Mouse (Mus musculus): ENCODE data around the gene Slc15a1. TPM values are rescaled to one million over a fixed set of nuclear protein-coding genes. Genes with fewer than 3 reads are reported as not detected.
A peak's percentile ranks its signal among the peaks of the same experiment; 100 is the strongest.

Slc15a1 gene
- total RNA-seq, 2 experiments from 2014 or later, result not detected

DNA sequence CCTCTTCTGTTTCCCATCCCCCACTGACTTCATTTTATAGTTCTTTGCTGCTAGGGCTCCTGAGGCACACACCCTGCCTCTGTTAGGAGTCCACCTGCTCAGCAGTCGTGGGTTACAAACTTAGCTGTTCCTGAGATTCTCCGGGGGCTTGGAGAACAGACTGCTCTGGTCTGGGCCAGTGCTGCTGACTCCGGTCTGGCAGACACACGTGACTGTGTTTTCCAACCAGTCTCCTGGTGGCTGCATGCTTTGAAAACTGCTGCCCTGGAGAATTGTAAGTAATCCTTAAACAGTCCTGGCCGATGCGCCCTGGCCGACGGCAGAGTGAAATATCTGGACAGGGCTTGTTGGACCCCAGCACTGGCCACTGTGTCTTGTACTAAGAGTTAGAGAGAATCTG lies 12.7 kb downstream of the Slc15a1 start:
- DNase-seq, result no peak

- no peak for DNase-seq
Measured at GRCm38 (mm10) chr14:121485722-121486121, 19.3 kb downstream of the Slc15a1 start.

DNA sequence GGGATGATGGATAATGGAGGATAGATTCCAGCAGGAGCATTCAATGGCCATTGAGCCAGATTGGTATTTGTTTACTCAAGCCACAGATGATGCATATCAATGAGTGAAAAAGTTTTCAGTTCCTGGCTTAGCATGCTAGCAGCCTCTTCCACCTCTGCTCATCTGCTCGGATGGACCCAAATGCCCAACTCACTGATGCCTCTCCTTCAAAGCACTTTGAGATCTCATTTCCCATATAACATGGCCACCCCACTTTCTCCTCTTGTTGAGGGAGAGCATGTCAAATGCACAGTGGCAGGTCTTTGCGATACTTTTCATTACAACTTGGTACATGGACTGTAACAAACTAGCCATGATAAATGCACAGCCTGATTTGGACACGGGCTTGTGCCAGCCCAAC lies 20.6 kb downstream of the Slc15a1 start:
- no peak for DNase-seq

GRCm38 (mm10) chr14:121482181-121482580 lies 22.9 kb downstream of the Slc15a1 start:
- DNase-seq, result peak; percentile 53 to 68

- no peak for DNase-seq
Measured at GRCm38 (mm10) chr14:121481591-121481990, 23.5 kb downstream of the Slc15a1 start.

DNA sequence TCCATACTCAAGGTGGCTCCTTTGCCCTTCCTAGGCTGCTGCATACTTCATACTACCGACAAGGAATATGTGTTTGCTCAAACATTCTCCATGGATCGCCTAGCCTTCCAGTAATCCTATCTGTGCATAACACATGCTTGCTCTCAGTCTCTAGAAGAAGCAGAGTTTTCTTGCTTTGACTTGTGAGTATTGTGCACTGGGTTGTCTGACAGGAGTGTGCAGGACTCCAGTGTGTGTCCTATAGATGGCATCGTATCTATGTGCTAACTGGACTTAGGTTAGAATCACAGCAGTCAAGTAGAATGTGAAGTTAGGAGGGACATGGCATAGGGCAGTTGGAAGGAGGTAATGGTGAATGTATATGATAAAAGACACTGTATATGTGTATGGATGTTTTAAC lies 26.0 kb downstream of the Slc15a1 start:
- DNase-seq, result no peak

DNA sequence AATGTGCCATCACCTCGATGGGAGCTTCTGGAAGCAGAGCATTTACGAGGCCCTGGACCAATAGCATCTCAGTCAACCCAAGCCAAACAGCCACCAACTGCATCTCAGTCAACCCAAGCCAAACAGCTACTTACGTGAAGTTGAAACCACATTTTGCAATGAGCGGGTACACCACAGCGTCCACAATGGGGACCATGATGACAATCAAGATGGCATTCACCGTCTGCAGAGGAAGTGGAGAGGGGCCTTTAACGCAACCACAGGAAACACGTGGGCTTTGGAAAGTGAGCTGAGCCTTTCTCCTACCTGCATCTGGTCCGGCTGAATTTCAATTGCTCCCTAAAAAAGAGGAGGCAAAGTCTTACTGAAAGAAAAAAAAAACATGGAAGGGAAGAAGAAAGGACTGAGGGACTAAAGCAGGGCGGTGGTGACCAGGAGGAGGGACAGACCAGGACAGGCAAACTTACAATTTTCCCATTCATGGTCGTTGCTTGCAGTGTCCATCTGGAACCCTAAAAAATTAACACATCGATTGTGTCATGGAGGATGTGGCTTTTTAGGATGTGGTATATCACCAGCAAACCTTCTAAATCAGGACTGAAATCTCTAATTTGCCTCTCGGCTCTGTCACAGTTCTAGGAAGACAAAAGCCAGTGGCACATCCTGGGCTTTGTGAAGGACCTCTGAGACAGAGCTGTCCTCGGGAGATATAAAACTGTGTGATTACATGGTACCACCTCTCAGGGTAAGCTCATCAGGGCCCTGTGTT lies 26.9 kb downstream of the Slc15a1 start:
- DNase-seq, result no peak

DNA sequence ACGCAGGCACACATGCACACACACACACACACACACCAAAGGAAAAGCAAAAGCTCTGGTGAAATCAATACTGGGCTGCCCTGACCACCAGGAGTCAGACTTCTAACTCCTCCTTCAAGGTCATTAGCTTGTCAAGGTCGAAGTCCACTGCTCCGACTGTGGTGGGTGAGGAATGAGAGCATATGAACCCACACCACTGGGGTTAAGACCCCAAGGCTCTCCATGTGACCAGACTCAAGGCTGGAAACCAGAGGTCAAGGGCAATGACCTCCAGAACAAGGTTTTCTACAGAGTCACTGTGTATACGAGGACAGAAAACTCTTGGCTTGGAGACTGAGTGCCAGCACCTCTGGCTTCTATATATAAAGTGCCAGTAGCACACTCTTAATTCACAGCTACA lies 31.2 kb downstream of the Slc15a1 start:
- peak in 1 of 2 experiments; percentile 10 for DNase-seq

DNA sequence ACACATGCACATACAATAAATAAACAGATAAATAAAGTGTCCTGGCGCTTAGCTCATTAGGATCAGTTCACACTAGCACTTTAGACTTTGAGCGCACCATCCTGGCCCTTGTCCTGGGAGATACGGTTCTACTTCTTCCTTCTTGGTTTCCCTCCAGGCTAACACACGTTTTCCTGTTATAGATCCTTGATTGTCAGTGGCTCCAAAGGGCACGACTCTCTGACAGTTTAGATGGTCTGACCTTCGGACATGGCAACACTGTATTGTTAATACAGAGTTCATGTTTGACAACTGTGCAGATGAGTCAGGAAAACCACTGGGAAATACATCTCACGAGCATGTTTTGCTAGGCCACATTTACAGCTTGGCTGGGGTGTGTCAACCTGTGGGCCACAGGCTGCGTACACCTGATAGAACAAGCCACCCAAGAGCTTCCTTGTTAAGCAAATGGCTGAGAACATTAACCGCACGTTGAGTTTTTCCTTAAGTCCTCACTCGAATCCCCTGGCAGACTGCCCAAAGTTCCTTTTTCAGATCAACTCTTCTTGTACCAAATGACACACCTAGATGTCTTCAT lies 33.4 kb downstream of the Slc15a1 start:
- no peak for DNase-seq

DNA sequence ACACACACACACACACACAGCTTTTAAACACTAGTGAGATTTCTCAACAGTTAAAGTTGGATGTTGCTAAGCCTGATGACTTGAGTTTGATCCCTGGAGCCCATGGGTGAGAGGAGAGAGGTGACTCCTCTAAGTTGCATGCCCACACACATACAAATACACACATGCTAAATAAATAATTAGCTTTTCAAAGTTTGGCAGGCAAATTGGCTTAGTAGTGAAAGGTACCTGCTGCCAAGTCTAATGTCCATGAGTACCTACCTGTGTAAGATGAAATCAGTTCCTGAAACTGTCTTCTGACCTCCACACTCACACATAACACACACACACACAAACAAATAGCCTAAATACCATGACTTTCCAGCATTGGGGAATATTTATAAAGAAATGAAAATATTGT lies 35.5 kb downstream of the Slc15a1 start:
- no peak for DNase-seq

GRCm38 (mm10) chr14:121467646-121468045 lies 37.4 kb downstream of the Slc15a1 start:
- DNase-seq, result no peak

GRCm38 (mm10) chr14:121466501-121466900 lies 38.6 kb downstream of the Slc15a1 start:
- DNase-seq, result peak; percentile 74 to 78

- DNase-seq, result no peak
Measured at GRCm38 (mm10) chr14:121464318-121464717, 40.7 kb downstream of the Slc15a1 start.

- no peak for DNase-seq
Measured at GRCm38 (mm10) chr14:121462756-121463155, 42.3 kb downstream of the Slc15a1 start.

GRCm38 (mm10) chr14:121460966-121461365 lies 44.1 kb downstream of the Slc15a1 start:
- DNase-seq, result no peak

GRCm38 (mm10) chr14:121458521-121458920 lies 46.5 kb downstream of the Slc15a1 start:
- DNase-seq, result no peak

- DNase-seq, result no peak
Measured at GRCm38 (mm10) chr14:121457536-121457935, 47.5 kb downstream of the Slc15a1 start.

DNA sequence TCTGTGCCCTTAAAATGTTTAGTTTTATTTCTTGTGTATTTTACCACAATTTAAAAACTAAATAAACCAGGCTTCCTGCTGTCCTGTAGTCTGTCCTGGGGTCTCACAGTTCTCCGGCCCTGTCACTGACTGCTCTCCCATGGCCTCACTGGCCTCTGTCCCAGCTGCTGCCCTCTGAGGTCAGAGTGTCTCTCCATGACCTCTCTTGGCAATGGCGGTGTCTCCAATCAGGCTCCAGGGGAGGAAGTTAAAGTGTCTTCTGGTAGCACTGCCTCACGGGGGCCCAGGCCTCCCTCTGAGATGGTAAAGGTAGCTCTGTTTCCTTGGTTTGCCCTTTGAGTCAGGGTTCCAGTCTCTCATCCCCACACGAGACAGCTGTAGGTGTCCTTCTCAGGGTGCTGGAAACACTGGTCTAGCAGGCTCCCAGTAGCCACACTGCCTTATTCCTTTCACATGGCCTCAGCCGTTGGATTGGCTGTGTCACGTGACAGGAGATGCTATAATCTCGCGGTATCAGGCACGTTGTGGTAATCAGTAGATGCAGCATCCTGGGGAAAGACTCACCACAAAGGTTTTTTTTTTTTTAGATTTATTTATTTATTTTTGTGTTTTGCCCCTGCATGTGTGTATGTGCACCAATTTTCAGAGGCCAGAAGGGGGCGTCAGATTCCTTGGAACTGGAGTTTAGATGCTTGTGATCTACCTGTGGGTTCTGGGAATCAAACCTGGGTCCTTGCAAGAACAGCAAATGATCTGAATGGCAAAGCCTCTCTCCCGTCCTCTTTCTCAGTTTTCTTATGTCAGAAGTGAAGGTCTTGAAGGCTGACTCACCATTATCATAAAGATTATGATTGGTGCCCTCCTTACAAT lies 48.4 kb downstream of the Slc15a1 start:
- peak; percentile 24 to 32 for DNase-seq

GRCm38 (mm10) chr14:121455976-121456375 lies 49.1 kb downstream of the Slc15a1 start:
- peak; percentile 71 to 73 for DNase-seq

DNA sequence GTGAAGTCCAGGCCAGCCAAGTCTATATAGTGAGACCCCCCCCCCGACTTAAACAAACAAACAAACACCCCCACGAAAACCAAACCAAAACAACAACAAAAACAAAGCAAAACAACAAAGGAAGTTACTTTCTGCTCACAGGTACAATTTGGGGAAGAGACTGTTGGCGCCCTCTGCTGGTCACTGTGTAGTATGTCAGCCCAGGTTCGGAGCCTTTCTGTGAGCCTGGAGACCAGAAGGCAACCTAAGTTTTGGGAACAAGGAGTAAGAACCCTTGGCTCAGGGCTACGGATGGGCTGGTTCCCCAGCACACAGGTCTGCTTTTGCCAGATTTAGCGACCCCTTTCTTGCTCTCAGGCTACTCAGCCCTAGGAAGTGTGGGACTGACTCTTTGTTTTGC lies 49.5 kb downstream of the Slc15a1 start:
- DNase-seq, result peak; percentile 67 to 73

- DNase-seq, result peak in 1 of 2 experiments; percentile 40
Measured at GRCm38 (mm10) chr14:121453130-121453529, 51.9 kb downstream of the Slc15a1 start.

DNA sequence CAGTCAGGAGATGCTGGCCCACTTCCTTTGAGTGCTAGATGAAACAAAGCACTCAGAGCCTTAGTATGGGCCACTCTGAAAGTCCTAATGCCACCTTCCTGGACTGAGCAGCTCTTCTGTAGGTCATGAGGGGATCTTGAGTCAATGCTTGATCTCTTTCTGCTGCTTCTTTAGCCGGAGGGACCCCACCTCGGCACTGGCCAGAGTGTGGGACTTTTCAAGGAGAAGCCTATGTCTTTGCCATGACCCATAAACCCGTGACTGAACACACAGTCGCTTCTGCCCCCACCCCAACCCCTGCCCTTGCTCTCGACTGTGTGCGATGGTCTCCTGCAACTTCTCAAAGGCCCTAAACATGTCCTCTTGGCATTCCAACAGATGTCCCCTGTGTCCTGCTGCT lies 52.8 kb downstream of the Slc15a1 start:
- DNase-seq, result no peak

Data from adrenal gland, postnatal 36 days (tissue).